Mouse (Mus musculus): ENCODE measurements around the gene Gli2.
A peak's percentile ranks its signal among the peaks of the same experiment; 100 is the strongest.

Gli2 gene

GRCm38 (mm10) chr1:119053402-119053841, at the start of gene Gli2:
Gene Gli2, minus strand, starts transcription at chr1:119053619.
- DNase-seq = peak; percentile 84 to 87

DNA sequence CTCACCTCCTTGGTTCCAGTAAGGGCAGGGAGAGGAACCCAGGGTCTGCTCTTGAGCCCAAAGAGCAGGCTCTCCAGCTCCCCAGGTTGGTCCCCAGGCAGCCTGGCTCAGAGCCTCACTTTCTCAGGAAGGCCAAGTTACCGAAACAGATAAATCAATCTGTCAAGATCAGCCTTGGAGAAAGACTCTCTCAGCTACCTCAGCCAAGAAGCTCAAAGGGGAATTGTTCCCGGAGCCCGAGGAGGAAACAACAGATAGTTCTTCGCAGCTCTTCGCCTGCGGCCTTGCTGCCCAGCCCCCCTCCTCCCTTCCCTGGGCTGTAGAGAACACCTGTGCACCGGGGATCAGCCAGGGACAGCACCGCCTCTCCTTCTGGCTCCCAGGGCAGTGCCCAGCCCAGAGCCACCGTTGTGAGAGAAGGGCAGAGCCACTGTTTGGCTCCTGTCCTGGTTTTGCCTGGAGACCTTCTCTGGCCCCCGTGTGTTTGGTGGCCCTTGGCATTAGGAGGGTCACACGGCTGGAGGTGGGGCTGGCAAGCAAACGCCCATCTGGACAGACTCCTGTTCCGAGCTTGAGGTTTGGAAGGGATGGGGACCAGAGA, 44.6 kb upstream of the Gli2 start:
- DNase-seq = peak; percentile 67 to 68

GRCm38 (mm10) chr1:119093739-119094138, 40.3 kb upstream of the Gli2 start:
- DNase-seq = peak; percentile 87 to 91

DNA sequence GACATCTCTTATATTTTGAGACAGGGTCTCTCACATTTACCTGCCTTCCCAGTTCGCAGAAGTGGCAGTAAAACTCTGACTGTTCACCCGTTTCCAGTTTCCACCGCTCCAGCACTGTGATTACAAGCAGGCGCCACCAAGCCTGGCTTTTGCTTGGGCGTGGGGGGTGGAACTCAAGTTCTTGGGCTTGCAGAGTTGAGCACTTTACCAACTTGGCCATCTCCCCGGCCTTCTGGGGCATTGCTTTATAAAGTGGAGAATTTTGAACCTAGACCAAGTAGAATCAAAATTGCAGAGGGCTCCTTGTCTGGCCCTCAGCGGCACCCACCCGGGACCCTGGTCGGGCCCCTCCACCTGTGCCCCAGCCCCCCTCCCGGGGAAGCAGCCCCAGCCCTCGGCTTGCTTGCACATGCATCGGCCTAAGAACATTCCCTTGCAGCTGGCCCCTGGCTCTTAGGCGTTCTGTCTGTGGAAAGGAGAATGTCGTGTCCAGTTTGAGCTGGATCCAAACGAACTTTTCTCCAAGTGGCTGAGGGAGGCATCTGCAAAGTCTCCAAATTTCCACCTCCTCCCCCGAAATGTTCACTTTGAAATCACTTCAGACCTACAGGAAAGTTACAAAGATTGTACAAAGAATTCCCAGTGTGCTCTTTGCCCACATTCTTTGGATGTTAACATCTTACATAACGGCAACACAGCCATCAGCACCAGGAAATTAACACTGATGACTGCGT, 36.6 kb upstream of the Gli2 start:
- no peak for DNase-seq

GRCm38 (mm10) chr1:119087539-119087938, 34.1 kb upstream of the Gli2 start:
- peak; percentile 91 to 93 for DNase-seq

DNA sequence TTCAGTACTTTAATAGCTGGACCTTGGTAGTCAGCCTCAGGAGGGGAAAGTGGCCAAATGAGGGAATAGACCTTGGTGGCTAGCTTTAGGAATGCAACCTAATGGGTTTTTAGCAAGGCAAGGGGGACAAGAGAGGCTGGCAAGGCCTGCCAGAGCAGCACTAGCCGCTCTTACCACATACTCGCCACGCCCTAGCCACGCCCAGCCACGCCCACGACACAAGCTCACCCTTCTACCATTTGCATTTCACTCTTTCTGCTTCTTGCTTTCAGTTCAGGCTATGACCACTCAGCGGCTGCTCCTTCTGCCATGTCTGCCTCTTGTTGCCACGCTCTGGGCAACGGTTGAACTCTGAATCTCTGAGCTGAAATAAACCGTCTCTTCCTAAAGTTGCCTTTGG, 32.4 kb upstream of the Gli2 start:
- no peak for DNase-seq

- DNase-seq = peak; percentile 82 to 84
Observed at GRCm38 (mm10) chr1:119083468-119083921, 30.1 kb upstream of the Gli2 start.

DNA sequence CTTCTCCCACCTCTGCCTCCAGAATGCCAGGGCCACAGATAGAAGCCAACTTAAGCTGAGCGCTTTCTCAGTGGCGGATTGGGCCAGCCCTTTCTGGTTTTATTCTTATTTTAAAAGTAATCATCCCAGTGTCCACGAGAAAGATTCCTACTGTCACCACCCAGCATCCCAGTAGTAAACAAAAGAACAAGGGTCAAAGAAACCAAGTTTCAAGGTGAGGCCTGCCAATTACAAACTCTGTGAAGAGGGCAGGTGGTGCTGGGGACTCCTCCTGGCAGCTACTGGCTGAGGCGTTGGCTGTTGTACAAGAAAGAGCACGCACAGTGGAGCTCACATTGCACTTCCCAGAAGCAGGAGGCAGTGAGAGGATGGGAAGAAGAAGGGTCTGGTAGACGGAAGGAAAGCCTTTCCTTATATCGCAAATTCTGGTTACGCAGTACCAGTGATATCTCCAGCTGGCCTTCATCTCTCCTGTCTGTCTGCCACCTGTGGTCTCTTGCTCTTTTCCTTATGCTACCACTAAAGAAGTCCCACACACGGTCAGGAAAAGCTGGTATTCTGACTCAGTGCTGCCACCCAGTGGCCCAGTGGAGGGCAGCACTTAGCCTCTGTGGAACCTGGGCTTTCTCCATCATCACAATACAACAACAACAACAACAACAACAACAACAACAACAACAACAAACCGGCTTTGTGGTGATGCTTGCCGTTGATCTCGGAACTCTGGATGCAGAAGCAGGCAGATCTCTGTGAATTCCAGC, 29.0 kb upstream of the Gli2 start:
- peak; percentile 77 to 79 for DNase-seq

GRCm38 (mm10) chr1:119077933-119078332, 24.5 kb upstream of the Gli2 start:
- peak in 1 of 2 experiments; percentile 27 for DNase-seq

GRCm38 (mm10) chr1:119076333-119076732, 22.9 kb upstream of the Gli2 start:
- no peak for DNase-seq

DNA sequence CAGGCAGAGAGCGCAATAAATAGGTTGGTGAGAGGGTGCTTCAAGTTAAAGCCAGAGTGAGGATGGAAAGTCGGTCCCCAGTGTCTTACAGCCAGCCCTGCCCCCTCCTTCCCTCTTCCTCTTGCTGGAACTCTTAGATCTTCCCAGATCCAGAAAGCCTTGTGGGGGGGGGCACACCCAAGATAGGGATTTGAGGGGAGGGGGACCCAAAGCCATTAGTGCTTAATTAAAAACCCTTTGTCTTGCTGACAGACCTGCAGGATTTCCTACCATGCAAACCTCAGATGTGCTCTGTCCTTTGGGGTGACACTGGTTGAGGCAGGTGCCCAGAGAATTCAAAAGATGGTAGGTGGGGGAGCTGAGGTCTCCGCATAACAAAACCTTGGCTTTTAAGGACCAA, 22.5 kb upstream of the Gli2 start:
- no peak for DNase-seq

DNA sequence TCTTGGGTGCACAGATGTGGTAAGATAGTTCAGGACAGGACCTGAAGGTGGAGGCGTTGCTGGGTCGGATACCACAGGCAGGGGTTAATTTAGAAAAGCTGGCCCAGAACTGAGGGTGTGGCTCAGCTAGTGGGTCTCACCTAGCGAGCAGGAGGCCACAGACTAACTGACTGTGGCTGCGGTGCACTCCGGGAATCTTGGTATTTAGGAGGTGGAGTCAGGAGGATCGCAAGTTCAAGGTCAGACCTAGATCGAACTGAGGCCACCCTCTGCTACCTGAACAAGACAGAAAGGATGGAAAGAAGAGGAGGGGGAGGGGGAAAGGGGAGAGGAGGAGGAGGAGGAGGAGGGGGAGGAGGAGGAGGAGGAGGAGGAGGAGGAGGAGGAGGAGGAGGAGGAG, 22.1 kb upstream of the Gli2 start:
- no peak for DNase-seq

DNA sequence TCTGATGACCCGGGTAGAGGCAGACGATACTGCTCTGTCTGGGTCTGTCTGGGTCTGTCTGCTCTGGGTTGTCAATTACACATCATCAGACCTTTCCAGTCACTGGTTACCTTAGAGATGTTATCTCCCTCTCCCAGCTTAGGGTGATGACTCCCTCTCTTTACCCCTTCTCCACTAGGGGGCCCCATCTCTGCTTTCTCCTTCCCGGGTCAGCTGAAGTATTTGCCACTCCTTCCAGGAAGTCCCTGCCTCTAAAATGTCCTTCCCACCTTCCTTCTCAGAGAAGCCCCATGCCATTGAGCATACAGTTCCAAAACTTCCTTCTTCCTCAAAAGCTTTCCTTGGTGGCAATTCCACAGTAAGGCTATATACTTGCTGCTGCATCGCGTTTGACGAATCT, 21.5 kb upstream of the Gli2 start:
- no peak for DNase-seq

DNA sequence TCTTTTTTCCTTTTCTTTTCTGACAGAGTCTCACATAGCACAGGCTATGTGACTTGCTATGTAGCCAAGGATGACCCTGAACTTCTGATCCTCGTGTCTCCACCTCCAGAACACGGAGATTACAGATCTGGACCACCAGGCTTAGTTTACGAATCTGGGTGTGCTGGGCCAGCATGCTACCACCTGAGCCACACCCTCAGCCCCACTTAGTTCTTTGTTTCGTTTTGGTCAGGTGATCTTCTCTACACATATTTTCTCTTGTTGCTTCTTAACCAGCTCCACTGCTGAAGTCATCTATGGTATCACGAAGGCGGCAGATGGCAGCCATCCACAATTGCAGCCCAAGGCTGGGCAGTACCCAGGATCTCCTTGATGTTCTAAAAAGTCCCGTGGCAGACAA, 20.5 kb upstream of the Gli2 start:
- no peak for DNase-seq

DNA sequence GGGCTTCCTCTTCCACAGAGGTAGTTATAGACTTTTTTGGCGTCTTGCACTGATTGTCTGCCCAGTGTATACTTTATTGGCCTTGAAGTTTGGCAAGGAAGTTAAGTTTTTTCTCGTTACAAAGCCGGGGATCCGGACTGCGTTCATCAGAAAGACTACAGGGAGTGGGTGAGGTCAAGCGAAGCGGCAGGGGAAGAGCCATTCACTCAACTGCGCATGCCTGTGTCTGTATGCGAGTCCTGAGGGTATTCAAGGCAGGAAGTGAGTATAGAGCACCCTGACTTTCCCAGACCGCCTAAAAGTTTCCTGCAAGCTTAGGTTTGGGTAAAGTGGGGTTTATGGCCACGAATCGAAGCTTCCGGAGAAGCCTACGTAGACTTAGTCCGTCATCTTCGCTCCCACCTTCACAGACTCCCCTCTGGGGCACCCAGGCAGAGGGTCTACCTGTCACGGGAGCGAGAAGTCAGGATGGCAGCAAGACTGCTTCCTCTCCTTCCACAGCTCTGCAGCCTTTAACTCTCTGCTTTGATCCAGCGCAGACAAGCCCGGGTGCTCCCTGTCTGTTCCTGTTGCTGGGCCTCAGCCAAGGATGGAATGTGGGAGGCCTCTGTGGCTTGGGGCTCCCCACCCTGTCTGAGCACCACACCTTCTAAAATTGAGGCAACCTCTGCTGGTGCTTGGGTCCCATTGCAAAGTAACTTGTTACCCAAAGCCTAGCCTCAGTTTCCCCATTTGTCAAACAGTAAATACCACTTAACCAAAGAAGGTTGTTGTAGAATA, 11.7 kb upstream of the Gli2 start:
- DNase-seq = no peak

GRCm38 (mm10) chr1:119056491-119056890, 3.1 kb upstream of the Gli2 start:
- DNase-seq = no peak

DNA sequence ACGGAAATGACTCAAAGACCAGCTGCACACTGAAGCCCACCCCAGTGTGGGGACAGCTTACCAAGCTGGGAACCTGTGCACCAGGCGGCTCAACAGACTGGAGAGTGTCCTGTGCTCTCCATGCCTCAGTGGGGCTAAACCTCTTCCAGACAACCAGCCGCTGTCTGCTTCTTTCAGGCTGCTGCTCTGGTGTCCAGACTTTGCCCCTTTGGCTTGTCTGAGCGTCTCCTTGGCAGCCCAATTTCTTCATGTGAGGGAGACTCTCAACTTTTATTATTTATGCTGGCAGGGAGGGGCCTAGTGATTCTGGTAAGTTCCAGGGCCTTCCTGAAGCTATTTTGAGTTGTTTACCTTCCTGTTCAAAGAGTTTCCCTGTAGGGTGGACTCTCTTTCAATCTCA, 2.4 kb upstream of the Gli2 start:
- no peak for DNase-seq

GRCm38 (mm10) chr1:119054468-119054867, 1.0 kb upstream of the Gli2 start:
- DNase-seq = no peak

DNA sequence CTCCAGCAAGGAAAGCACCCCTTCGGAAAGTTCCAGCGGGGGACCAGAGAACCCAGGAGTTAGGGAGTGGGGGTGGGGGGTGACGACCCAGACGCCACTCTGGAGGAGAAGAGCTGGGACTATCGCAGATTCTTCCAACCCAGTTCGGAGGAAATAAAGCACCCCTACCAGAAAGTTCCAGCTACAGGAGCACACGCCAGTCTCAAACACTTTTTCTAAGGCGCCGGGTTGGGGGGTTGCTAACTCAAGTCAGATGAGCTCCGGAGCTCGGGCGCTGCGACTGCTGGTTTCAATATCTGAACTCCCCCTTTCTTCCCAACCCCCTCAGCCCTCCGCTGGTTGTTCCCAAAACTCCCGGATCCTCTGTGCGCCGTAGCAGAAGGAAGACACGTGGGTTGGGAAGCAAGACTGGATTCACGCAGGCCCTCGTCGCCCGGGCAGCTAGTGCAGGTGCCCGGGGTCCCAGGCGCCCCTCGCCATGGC, 494 bp upstream of the Gli2 start:
- DNase-seq = peak; percentile 36 to 38

DNA sequence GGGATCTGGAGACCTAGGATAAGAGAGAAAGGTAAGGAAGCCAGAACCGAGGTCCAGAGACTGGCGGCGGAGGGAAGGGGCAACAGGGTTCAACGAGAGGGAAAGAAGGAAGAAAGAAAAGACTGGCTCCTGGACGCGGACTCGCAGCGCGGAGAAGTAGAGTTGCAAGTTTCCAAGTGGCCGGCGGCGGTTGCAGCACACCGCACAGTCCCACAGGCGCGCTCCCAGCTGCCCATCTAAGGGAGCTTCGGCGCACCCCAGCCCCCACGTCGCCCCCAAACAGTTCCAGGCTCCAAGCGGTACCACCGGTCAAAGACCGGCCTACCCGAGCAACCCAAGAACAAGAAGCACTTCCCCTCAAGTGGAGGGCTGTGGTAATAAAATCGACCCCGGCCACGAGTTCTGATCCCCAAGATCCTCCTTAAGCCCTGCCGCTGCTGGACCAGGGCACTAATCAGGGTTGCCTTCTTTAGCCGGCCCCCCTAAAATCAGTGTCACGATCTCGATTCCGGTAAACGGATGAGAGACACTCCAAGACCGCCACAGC, 715 bp downstream of the Gli2 start:
- peak; percentile 20 to 27 for DNase-seq

- peak in 1 of 2 experiments; percentile 29 for DNase-seq
Observed at GRCm38 (mm10) chr1:119051938-119052551, 1.4 kb downstream of the Gli2 start.
